Mouse (Mus musculus) thymus, postnatal 14 days (tissue): Measurements from ENCODE around the gene Klhdc1.

Experiments used
- DNase-seq: peaks from one replicate; pipeline ENCODE4 v3.0.0; 2021

Klhdc1 gene

DNA sequence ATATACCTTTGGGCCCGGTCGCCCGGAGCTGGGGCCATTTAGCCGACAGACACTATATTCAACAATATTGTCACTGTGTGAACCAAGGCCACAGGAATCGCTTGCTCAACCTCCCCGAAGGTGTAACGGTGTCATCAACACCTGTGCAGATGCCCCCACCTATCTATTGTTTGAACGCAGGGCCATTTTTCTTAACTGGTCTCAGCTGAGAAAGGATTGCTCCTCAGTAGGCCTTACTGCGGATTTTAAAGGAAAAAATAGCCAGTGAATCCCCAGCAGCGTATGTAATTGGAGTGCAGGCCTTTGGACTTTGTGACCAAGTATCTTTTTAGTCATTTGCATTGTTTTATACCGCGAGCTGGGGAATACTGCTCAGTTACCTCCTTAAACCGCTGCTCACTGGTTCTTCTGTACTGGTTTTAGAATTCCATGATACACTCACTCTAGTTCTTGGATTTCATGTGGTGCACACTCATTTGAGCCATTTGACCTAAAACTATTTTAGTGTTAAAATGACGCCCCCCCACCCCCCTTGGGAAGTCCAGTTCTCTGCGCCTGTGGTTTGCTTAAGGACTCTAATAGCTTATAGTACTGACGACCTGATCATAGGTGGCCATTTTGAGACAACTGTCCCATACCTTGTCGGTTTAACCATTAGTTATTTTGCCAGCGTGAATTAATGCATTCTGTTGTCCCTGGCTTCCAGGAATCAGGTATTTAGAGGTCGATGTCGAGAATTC lies 56.6 kb downstream of the Klhdc1 start:
- no peak for DNase-seq

DNA sequence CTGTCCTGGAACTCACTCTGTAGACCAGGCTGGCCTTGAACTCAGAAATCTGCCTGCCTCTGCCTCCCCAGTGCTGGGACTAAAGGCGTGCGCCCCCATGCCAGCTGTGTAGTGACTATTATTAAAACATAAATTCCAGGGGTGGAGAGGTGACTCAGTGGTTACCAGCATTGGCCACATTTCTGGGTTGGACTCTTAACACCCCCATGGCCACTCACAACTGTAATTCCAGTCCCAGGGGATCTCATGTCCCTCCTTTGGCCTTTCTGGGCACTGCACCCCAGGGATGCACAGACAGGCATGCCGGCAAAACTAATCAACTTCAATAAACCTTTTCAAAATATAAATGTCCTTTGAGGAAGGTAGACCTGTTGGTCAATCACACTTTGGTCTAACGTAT lies 57.3 kb downstream of the Klhdc1 start:
- DNase-seq = no peak

DNA sequence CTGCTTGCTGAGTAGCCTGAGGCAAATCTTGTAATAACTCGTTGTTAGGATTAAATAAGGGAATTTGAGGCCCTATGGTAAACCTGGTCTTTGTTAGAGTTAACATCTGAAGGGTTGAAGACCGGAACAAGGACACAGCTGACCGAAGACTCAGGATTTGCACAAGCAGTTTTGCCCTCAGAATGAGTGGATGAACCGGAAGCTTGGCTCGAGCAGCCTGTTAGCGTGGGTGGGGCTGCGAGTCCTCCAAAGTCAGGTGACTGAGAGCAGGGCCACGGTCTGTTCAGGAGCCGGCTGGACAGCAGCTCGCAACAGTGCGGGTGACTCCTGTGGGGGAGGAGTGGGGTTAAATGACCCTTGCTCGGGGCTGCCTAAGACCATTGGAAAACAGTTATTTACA lies 58.3 kb downstream of the Klhdc1 start:
- no peak for DNase-seq

DNA sequence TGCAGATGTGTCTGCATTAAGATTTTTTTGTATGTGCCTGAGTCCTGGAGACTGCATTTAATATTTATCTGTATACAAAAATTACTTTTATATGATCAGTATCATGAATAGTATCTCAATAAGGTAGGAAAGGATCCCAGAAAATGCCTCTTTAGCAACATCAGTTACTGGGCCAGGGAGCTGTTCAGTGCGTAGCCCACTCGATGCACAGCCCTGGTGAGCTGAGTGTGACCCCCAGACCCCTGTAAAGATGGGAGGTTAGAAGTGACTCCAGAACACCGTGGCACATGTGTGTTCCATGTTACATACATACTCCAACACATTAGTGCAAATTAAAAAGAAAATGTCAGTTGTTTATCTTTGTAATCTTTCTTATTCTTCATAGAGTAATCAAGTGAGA lies 58.9 kb downstream of the Klhdc1 start:
- no peak for DNase-seq

DNA sequence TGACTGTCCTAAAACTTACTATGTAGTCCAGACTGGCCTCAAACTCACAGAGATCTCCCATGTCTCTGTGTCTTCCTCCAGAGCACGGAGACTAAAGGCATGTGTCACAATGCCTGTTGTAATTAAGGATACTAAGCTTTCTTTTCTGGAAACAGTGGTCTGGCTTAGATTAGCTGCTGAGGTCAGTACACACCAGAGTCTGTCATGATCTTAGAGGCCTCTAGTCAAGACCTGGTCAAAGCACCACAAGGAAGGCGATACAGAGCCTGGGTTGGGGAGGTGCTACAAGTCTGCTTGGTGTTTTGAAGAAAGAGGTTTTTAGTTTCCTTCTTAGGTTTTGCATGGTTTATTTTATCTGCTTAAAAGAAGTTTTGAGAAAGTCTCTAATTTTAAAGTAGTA lies 59.4 kb downstream of the Klhdc1 start:
- DNase-seq = no peak

DNA sequence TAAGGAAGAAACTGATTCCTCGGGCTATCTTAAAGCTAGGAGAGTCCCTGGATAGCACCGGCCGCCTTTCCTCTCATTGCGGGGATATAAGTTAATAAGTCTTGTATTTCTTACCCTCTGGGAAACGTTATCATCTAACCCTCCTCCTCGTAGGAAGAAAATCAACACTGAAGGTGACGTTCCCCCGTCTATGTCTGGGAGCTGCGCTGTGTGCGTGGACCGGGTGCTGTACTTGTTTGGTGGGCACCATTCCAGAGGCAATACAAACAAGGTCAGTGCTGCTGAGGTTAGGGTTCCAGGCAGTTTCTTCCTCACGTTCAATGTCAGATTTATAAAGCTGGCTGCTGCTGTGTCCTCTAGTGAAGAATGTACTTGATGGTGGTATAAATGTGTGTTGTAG lies 61.2 kb downstream of the Klhdc1 start:
- no peak for DNase-seq

DNA sequence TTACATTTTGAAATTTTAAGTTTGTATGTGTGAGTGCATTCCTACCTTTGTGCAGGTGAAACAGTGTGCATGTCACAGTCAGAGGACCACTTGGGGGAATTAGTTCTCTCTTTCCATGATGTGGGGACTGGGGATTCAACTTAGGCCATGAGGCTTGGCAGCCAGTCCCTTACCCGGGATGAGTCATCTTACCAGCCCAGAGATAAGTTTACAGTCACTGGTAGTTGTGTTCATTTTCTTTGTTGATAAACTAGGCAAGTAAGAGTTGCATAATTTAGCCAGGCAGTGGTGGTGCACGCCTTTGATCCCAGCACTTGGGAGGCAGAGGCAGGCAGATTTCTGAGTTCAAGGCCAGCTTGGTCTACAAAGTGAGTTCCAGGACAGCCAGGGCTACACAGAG lies 63.1 kb downstream of the Klhdc1 start:
- no peak for DNase-seq

DNA sequence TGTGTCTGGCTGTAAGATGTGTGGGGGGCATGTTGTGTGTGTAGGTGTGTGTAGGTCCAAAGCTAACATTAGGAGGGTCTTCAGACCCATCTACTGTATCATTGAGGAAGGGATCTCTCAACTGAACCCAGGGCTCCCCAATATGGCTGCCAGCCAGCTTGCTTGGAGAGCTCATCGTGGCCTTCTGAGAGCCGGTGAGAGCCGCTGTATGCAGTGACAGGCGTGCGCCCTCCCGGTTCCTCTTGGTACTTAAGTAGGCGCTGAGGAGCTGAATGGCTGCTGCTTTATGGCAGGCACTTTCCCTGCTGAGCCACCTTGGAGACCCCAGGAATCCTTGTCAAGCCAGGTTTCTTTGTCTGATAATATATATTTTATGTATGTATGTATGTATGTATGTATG lies 65.4 kb downstream of the Klhdc1 start:
- no peak for DNase-seq

DNA sequence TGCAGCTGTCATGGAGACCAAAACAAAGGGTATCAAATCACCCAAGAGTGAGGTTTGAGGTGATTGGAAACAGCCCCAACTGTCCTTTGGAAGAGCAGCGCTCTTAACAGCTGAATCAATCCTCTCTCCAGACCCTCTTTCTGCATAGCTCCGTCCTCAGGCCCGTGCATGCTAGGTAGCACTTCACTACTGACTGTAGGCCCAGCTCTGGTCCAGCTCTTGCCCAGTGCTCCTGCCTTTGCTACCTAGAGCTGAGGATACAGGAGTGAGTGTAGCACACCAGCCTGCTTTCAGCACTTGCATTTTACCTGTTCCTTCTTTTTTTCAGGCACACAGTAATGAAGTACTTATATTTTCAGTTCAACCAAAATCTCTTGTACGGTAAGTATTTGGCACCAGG lies 68.7 kb downstream of the Klhdc1 start:
- no peak for DNase-seq

DNA sequence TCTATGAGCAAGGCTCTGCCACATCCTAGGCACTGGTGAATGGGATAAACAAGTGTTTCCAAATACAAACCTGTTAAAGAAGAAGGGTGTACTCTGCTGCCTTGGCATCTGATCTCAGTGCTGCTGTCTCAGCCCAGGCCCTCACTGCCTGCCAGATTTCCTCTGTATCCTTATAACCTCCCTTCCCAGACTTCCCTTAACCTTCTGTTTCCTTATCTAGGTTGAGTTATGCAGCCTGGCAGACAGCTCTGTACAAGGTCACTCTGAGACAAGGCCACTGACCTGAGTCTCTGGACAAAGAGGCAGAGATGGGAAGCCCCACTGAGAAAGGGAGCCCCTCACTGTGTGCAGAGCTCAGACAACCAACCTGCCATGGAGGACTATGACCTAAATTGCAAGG lies 77.5 kb downstream of the Klhdc1 start:
- DNase-seq = no peak

DNA sequence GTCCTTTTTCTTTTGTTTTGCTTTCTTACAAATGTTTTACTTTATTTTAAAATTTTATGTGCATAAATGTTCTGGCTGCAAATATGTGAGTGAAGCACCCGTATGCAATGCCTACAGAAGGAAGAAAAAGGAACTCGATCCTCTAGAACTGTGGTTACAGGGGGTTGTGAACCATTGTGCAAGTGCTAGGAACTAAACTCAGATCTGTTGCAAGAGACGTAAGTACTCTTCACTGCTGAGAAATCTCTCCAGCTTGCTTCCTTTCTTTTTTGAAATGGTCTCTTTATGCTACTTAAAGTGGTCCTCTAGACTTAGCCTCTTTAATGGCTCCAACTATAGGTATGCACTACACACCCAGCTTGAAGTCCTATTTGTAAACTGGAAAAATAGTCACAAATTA lies 90.2 kb downstream of the Klhdc1 start:
- DNase-seq = no peak

DNA sequence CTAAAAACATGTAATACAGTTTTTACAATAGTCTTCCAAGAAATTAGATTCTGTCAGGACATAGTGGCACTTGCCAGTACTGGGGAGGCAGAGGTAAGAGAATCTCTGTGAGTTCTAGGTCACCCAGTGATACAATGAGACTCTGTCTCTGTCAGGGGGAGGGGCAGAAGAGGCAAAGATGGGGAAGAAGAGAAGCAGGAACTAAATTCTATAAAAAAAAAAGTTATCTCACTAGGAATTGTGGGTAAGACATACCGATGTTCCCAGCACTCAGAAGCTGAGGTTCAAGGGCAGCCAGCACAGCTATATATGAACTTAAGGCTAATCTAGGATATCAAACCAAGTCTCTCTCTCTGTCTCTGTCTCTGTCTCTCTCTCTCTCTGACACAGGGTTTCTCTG lies 91.2 kb downstream of the Klhdc1 start:
- DNase-seq = no peak

DNA sequence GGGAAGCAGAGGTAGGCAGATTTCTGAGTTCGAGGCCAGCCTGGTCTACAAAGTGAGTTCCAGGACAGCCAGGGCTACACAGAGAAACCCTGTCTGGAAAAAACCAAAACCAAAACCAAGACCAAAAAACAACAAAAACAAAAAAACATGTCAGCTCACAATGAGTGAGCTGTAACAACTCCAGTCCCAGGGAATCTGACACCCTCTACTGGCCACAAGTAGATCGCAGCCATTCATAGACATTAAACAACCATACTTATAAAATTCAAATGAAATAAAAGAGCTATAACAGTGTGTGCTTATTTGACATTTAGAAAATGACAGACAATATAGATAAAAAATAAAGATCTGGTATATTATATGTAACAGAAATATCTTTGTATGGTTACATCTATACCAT lies 92.6 kb downstream of the Klhdc1 start:
- peak; percentile 43 for DNase-seq
